Mouse (Mus musculus) liver, embryonic 12.5 days (tissue): ENCODE data around the gene Rras. TPM values are rescaled to one million over a fixed set of nuclear protein-coding genes. Genes with fewer than 3 reads are reported as not detected.
A peak's percentile ranks its signal among the peaks of the same experiment; 100 is the strongest.

Experiments used
- ATAC-seq: fragments of 200-750 bp; cut with Nextera tagmentation; 2 replicates; pipeline ENCODE4 v1.8.0; 2017; ENCODE audit warnings: moderate number of reproducible peaks, mild to moderate bottlenecking, moderate library complexity
- H3K27ac ChIP-seq: fragments of 300-500 bp; sonication (generic); 2 replicates; pipeline ENCODE4 v1.5.1; 2016; ENCODE audit warnings: mild to moderate bottlenecking
- H3K27me3 ChIP-seq: fragments of 300-500 bp; sonication (generic); replicated peaks from 2 replicates; pipeline ENCODE4 v1.6.1; 2016; ENCODE audit warnings: mild to moderate bottlenecking, moderate library complexity
- H3K36me3 ChIP-seq: fragments of 300-500 bp; sonication (generic); 2 replicates; pipeline ENCODE4 v1.6.1; 2016; ENCODE audit warnings: mild to moderate bottlenecking, moderate library complexity
- H3K4me1 ChIP-seq: fragments of 300-500 bp; sonication (generic); 2 replicates; pipeline ENCODE4 v1.6.1; 2016
- H3K4me2 ChIP-seq: fragments of 300-500 bp; sonication (generic); 2 replicates; pipeline ENCODE4 v1.6.1; 2016; ENCODE audit warnings: mild to moderate bottlenecking, moderate library complexity
- H3K4me3 ChIP-seq: fragments of 300-500 bp; sonication (generic); 2 replicates; pipeline ENCODE4 v1.5.1; 2016; ENCODE audit warnings: mild to moderate bottlenecking, moderate library complexity
- H3K9ac ChIP-seq: fragments of 300-500 bp; sonication (generic); 2 replicates; pipeline ENCODE4 v1.6.1; 2016; ENCODE audit warnings: mild to moderate bottlenecking, moderate library complexity
- H3K9me3 ChIP-seq: fragments of 300-500 bp; sonication (generic); replicated peaks from 2 replicates; pipeline ENCODE4 v1.6.1; 2016; ENCODE audit warnings: mild to moderate bottlenecking, moderate library complexity
- WGBS: fragments of 180-500 bp; shearing (Covaris S2); methylation state at CpG from one replicate; pipeline ENCODE4 v1.1.7; 2016; ENCODE audit not compliant: insufficient replicate concordance; 5-methylcytosine and 5-hydroxymethylcytosine counted together
- polyA plus RNA-seq: library from polyadenylated mRNA; unstranded; fragments of >200 nt; fragmentation: Nextera tagmentation; extraction: Ambion mirVana; gene quantifications from 2 replicates; pipeline ENCODE4 v1.2.1, GENCODE M21; 2016

Rras gene
- polyA plus RNA-seq, 1 experiment from 2014 or later = 13.9 TPM

DNA sequence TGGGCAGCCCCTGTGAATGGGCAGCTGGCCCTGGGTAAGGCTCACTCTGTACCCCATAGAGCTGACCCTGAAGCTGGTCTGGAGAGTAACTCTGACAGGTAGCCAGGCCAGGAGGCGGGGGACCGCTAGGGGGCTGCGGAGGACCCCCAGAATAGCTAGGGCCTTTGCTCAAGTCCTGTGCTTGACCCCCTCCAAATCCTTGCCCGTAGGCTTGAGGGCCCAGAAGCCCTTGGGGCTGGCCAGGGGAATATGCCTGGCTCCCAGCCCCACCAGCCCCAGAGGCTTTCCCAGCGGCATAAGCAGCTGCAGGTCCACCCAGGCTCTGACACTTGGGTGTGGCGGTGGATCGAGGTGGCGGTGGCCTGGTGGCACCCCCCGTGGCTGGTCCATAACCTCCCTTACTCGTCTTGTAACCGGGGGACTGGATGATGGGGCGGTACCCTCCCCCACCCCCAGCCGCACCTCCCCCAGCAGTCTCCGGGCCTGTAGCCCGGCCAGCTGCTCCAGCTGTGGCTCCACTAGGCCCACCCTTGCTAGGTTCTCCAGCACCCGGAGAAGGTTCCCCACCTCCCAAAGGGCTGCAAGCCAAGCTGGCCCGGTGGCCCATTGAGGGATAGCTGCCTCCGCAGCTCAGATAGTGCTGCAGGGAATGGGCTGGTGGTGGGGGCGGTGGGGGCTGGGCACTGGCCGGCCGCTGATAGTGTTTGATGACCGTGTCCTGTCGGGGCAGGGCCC, 31.3 kb downstream of the Rras start:
- Histone ChIP-seq H3K27me3 (no peaks in the 10 kb centered on the region), H3K9me3 (no peaks in the 10 kb centered on the region), H3K9ac (no peak overlapping the region), H3K4me3 (no peak overlapping the region), H3K36me3 (peaks cover 63% of the 10 kb centered on the region), H3K4me2 (no peak overlapping the region), H3K27ac (no peak overlapping the region), H3K4me1 (peaks cover 31% of the 10 kb centered on the region)
- no peak for ATAC-seq
- 83% methylated on average over 23 of the region's 23 CpGs for WGBS

DNA sequence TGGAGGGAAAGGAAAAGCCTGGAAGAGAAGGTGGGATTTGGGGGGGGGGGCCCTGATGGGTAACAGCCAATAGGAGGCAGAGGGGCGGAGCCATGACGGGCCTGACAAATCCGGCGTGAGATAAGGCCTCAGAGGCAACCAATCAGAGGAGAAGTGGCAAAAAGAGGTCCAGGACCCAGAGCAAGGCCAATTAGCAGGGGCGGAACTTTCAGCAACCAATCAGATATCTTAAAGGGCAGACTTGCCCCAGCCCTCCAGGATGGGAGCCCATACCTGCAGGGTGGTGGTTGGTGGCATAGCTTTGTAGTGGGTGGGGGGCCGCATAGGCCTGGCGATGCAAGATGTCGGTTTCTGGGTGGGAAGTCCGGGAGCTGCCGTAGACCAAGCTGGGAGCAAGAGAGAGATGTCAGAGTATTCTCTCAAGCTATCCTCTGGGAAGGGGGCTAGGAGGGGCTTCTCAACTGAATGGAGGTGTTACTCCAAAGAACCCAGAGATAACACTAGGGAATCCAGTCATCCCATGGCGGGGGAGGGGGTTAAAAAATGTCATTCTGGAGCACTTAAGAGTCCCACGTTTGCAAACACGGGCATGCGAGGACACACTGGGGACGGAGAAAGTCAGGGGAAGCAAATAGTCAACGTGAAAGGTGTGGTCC, 33.3 kb downstream of the Rras start:
- peaks cover 44% of the 10 kb centered on the region for H3K36me3 ChIP-seq
- no peaks in the 10 kb centered on the region for H3K27me3 ChIP-seq
- ATAC-seq = no peak
- peak overlapping the region; percentile 98 for H3K4me2 ChIP-seq
- peaks cover 39% of the 10 kb centered on the region for H3K4me1 ChIP-seq
- H3K9me3 ChIP-seq = no peaks in the 10 kb centered on the region
- H3K4me3 ChIP-seq = peak overlapping the region; percentile 80
- WGBS = 15% methylated on average over 16 of the region's 16 CpGs
- peak overlapping the region; percentile 94 for H3K27ac ChIP-seq
- H3K9ac ChIP-seq = no peak overlapping the region; the same call in 1 of the 2 replicates

GRCm38 (mm10) chr7:45051601-45051974, 33.8 kb downstream of the Rras start:
- peaks cover 38% of the 10 kb centered on the region for H3K36me3 ChIP-seq
- H3K27ac ChIP-seq = peak overlapping the region; percentile 94
- H3K27me3 ChIP-seq = no peaks in the 10 kb centered on the region
- no peaks in the 10 kb centered on the region for H3K9me3 ChIP-seq
- H3K4me1 ChIP-seq = peaks cover 39% of the 10 kb centered on the region
- 9% methylated on average over 13 of the region's 13 CpGs for WGBS
- peak overlapping the region; percentile 98 for H3K4me2 ChIP-seq
- H3K4me3 ChIP-seq = peak overlapping the region; percentile 80
- no peak for ATAC-seq
- peak overlapping the region; percentile 84 for H3K9ac ChIP-seq

GRCm38 (mm10) chr7:45052181-45052861, 34.6 kb downstream of the Rras start:
- Histone ChIP-seq H3K9ac (peak overlapping the region; percentile 84), H3K36me3 (peaks cover 31% of the 10 kb centered on the region), H3K27ac (peak overlapping the region; percentile 94), H3K4me2 (peak overlapping the region; percentile 98), H3K4me1 (peaks cover 43% of the 10 kb centered on the region), H3K9me3 (no peaks in the 10 kb centered on the region), H3K27me3 (no peaks in the 10 kb centered on the region), H3K4me3 (peak overlapping the region; percentile 80)
- no peak for ATAC-seq
- 1% methylated on average over 38 of the region's 38 CpGs for WGBS

GRCm38 (mm10) chr7:45052862-45053116, 35.0 kb downstream of the Rras start, which contains the start of gene Prr12:
Gene Prr12, minus strand, starts transcription at chr7:45052881.
- no peaks in the 10 kb centered on the region for H3K9me3 ChIP-seq
- H3K4me2 ChIP-seq = peak within 1 kb of the TSS; percentile 98
- peaks cover 26% of the 10 kb centered on the region for H3K36me3 ChIP-seq
- ATAC-seq = peak; percentile 6; the same call in 1 of the 2 replicates
- peak within 1 kb of the TSS; percentile 84 for H3K9ac ChIP-seq
- peak within 1 kb of the TSS; percentile 80 for H3K4me3 ChIP-seq
- peaks cover 43% of the 10 kb centered on the region for H3K4me1 ChIP-seq
- WGBS = 6% methylated on average over 11 of the region's 18 CpGs
- H3K27ac ChIP-seq = peak within 1 kb of the TSS; percentile 94
- no peaks in the 10 kb centered on the region for H3K27me3 ChIP-seq

DNA sequence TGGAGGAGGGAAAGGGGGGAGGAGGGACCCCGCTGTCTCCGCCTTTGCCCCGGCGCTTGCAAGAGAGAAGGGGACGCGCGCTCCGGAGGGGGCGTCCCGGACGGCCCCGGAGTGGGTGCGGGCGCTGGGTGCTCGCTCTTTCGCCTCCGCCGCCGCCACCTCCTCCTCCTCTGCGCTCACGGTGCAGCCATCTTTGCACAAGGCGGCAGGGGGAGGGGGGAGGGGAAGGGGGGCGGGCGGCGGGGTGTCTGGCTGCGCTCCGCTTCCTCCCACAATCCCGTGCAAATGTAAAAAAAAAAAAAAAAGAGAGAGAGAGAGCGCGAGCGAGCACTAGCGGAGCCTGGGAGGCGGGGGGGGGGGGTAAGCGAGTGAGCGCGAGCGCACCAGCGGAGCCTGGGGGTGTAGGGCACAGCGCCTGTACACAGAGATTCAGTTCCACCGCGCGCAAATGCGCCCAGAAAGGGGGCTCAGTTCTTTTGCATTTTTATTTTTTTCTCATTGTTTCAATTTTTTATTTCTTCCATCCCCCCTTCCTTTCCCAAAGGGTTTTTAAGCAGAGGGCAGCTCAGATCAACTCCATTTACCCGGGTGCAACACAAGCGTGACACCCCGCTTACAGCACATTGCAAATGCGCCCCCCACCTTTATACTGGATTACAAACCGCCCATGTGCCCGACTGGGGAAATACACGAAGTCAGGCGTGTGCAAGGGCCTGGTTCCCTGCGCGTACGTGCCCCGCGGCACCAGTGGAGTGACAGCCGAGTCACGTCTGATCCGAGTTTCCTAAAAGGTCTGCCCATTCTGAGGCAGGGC, 35.6 kb downstream of the Rras start:
- no peaks in the 10 kb centered on the region for H3K27me3 ChIP-seq

GRCm38 (mm10) chr7:45053931-45054510, 36.3 kb downstream of the Rras start:
- no peaks in the 10 kb centered on the region for H3K27me3 ChIP-seq
- H3K9me3 ChIP-seq = no peaks in the 10 kb centered on the region
- H3K36me3 ChIP-seq = peaks cover 14% of the 10 kb centered on the region
- peak overlapping the region; percentile 84 for H3K9ac ChIP-seq
- peak overlapping the region; percentile 98 for H3K4me2 ChIP-seq
- peak; percentile 92 for ATAC-seq
- WGBS = under 1% methylated on average over 33 of the region's 33 CpGs
- peaks cover 43% of the 10 kb centered on the region for H3K4me1 ChIP-seq
- peak overlapping the region; percentile 94 for H3K27ac ChIP-seq
- H3K4me3 ChIP-seq = peak overlapping the region; percentile 80

More for the DNA sequence above, 35.6 kb downstream of the Rras start:
- ATAC-seq = peak; percentile 33
- Histone ChIP-seq H3K36me3 (peaks cover 21% of the 10 kb centered on the region), H3K9me3 (no peaks in the 10 kb centered on the region), H3K27ac (peak overlapping the region; percentile 94), H3K4me1 (peaks cover 43% of the 10 kb centered on the region), H3K9ac (peak overlapping the region; percentile 84), H3K4me3 (peak overlapping the region; percentile 80), H3K4me2 (peak overlapping the region; percentile 98)
- WGBS = under 1% methylated on average over 26 of the region's 59 CpGs

GRCm38 (mm10) chr7:45056329-45056971, 38.7 kb downstream of the Rras start:
- no peak for ATAC-seq
- H3K4me2 ChIP-seq = no peak overlapping the region
- peak overlapping the region; percentile 14; the same call in 1 of the 2 replicates for H3K9ac ChIP-seq
- H3K27me3 ChIP-seq = no peaks in the 10 kb centered on the region
- no peaks in the 10 kb centered on the region for H3K36me3 ChIP-seq
- H3K9me3 ChIP-seq = no peaks in the 10 kb centered on the region
- peaks cover 44% of the 10 kb centered on the region for H3K4me1 ChIP-seq
- H3K27ac ChIP-seq = no peak overlapping the region
- WGBS = 66% methylated on average over 14 of the region's 14 CpGs
- H3K4me3 ChIP-seq = no peak overlapping the region

DNA sequence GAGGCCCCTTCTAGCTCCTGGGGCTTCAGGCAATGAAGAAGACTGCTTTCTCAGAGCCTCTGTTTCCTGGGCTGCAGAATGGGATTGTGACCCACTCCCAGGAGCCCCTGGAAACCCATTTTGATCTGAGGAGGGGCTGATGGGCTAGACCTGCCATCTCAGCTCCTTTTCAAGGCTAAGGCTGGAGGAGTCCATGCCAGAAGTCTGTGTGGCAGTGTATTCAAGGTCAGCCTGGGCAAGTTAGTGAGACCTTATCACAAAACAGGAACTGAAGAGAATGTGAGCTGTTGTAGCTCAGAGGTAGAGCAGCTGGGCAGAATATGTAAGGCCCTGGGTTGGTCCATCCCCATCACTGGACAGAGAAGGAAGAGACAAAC, 39.2 kb downstream of the Rras start:
- no peak overlapping the region for H3K27ac ChIP-seq

DNA sequence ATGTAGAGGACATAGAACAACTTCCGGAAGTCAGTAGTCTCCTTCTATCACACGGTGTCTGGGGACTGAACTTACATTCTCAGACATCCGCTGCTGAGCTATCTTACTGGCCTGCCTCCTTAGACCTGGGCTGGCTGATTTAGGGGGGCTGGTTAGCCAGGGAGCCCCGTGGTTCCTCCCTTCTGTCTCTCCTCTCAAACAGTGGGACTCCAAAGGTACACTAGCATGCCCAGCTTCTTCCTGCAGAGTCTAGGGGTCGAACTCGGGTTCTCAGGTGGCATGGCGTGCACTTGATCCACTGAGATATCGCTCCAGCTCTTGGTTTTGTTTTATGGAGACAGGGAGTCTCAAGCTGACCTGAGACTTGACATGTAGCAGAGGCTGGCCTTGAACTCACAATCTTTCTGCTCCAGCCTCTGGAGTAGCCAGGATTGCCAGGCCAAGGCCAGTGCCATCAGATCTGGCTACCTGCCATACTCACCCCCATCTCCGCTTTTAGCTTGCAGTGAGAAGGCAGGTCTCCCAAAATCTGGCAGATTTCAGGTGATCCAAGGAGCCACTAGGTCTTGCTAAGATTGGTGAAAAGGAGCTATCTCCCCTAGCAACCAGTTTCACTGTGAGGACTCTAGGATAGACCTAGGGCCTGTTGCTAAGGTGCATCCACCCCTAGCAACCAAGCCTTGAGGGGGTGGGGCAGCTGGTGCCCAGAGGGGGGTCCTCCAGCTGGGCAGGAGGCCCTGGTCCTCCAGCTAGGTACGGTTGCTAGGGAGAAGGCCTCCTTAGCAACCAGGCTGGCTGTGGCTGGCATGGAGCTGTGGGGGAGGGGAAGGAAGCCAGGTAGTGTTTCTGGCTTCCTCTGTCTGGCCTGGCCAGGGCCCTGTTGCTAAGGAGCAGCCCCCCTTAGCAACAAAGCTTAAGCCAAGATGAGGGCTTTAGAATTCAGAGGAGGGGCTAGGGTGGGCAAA, 41.1 kb downstream of the Rras start:
- whole genome bisulfite sequencing = 69% methylated on average over 10 of the region's 10 CpGs
- ATAC-seq = no peak
- H3K4me1 ChIP-seq = peaks cover 42% of the 10 kb centered on the region

More for the DNA sequence above, 39.2 kb downstream of the Rras start:
- Histone ChIP-seq H3K27me3 (no peaks in the 10 kb centered on the region), H3K4me1 (peaks cover 44% of the 10 kb centered on the region), H3K36me3 (no peaks in the 10 kb centered on the region), H3K9ac (peak overlapping the region; percentile 14; the same call in 1 of the 2 replicates), H3K4me3 (no peak overlapping the region), H3K4me2 (no peak overlapping the region), H3K9me3 (no peaks in the 10 kb centered on the region)
- ATAC-seq = no peak

More for the DNA sequence above, 41.1 kb downstream of the Rras start:
- Histone ChIP-seq H3K27ac (no peak overlapping the region), H3K9me3 (no peaks in the 10 kb centered on the region), H3K9ac (no peak overlapping the region), H3K27me3 (no peaks in the 10 kb centered on the region), H3K36me3 (no peaks in the 10 kb centered on the region), H3K4me3 (no peak overlapping the region), H3K4me2 (no peak overlapping the region)
